Mouse (Mus musculus): ENCODE data around the gene Nxf1. TPM values are rescaled to one million over a fixed set of nuclear protein-coding genes. Genes with fewer than 3 reads are reported as not detected.
A peak's percentile ranks its signal among the peaks of the same experiment; 100 is the strongest.

Nxf1 gene
- polyA plus RNA-seq, 1 experiment from 2014 or later, result 120 TPM

DNA sequence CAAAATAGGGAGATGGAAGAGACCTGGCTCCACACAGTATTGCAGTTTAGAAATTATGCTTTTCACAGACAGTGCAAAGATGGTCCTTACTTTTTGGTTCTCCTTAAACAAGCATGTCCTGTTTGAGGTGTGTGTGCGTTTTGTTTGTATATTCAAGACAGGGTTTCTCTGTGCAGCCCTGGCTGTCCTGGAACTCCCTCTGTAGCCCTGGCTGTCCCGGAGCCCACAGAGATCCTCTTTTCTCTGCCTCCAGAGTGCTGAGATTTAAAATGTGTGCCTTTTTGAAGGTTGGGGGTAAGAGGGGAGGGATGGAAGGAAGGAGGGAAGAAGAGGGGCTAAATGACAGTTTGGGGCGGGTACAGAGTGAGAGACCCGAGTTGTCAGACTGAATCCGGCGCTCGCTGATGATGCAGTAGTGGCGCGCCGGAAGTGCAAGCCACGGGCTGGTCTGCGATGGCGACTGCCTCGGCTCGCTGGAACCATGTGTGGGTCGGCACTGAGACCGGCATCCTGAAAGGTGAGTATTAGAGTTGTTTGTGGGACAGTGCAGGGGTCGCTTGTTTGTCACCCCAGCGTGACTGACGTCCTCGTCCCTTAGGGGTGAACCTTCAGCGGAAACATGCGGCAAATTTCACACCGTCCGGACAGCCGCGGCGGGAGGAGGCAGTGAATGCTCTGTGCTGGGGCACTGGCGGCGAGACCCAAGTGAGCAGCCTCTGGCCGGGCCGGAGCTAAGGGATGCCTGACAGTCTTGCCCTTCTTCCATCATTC, 21.3 kb upstream of the Nxf1 start, which contains the start of gene Wdr74:
Wdr74 (plus strand) TSS at position 439 of the 771 bp plus-strand sequence.
- H3K9ac ChIP-seq (ENCODE audit: low read depth, low read length), result peak within 1 kb of the TSS; percentile 71
- peak; percentile 96 for ATAC-seq
- peak within 1 kb of the TSS; percentile 82 for H3K4me3 ChIP-seq (ENCODE audit: low read length)
- H3K36me3 ChIP-seq (ENCODE audit: control insufficient read depth, insufficient read depth, low read length), result peaks cover 25% of the 10 kb centered on the region
- WGBS, result 0% methylated on average over 32 of the region's 32 CpGs
- H3K27ac ChIP-seq (ENCODE audit: low read depth, low read length), result peak within 1 kb of the TSS; percentile 79
- no peaks in the 10 kb centered on the region; the same call in 1 of the 2 replicates for H3K27me3 ChIP-seq (replicated peaks; ENCODE audit: control insufficient read depth, insufficient read depth, low read length)
- no peaks in the 10 kb centered on the region for H3K9me3 ChIP-seq (ENCODE audit: control insufficient read depth, low read length)
- peak within 1 kb of the TSS; percentile 76 for H3K4me2 ChIP-seq (ENCODE audit: low read length)
- H3K4me1 ChIP-seq (ENCODE audit: control insufficient read depth, insufficient read depth, low read depth, low read length), result peaks cover 6% of the 10 kb centered on the region

DNA sequence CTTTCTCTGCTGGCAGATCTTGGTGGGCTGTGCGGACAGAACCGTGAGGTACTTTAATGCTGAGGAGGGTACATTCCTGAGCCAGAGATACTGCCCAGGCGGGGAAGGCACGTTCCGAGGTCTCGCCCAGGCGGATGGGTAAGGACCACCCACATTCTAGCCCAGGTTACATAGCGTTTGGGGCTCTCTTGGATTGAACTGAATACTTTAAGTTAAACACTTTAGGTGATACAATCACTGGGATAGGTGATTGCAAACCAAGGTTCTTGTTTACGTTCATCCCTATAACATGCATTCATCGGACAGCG, 20.8 kb upstream of the Nxf1 start:
- peaks cover 10% of the 10 kb centered on the region for H3K4me1 ChIP-seq (ENCODE audit: control insufficient read depth, insufficient read depth, low read depth, low read length)
- no peaks in the 10 kb centered on the region for H3K9me3 ChIP-seq (ENCODE audit: control insufficient read depth, low read length)
- WGBS, result 3% methylated on average over 11 of the region's 11 CpGs
- peak overlapping the region; percentile 71 for H3K9ac ChIP-seq (ENCODE audit: low read depth, low read length)
- peak overlapping the region; percentile 82 for H3K4me3 ChIP-seq (ENCODE audit: low read length)
- ATAC-seq, result no peak; the same call in 1 of the 2 replicates
- H3K27me3 ChIP-seq (replicated peaks; ENCODE audit: control insufficient read depth, insufficient read depth, low read length), result no peaks in the 10 kb centered on the region; the same call in 1 of the 2 replicates
- H3K27ac ChIP-seq (ENCODE audit: low read depth, low read length), result 0 out of 2 replicates have a peak overlapping the region, but pooled peaks have one; percentile 25
- peak overlapping the region; percentile 76 for H3K4me2 ChIP-seq (ENCODE audit: low read length)
- H3K36me3 ChIP-seq (ENCODE audit: control insufficient read depth, insufficient read depth, low read length), result peaks cover 25% of the 10 kb centered on the region

DNA sequence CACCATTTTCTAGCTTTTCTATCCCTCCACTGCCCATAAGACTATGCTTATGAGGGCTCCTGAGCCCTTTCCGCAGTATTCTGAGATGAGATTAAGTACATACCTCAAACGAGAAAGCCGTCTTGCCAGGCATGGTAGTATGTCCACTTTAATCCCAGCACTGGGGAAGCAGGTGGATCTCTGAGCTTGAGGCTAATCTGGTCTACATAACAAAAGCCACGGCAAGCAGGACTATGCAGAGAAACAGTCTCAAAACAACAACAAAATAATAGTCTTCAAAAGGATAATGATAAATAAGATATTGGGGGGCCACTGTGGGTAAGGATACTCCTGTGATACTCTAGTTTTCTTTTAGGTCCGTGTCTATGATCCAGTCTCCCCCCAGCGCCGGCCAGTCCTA, 18.0 kb upstream of the Nxf1 start:
- ATAC-seq, result no peak

DNA sequence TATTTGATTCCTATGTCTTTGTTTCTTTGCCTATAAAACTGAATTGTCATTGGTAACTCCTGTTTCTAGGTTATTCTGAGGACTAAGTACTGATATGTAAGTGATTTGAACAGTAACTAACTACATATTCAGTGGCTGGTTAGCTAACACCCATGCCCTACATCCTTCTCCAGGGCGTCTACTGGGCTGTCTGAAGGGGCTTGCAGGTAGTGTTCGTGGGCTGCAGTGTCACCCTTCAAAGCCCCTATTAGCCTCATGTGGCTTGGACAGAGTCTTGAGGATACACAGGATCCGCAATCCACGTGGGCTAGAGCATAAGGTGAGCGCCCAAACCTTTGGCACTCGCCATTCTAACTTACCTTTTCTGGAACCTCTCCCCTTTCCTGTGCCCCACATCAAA, 17.2 kb upstream of the Nxf1 start:
- Histone ChIP-seq H3K27me3 (replicated peaks; ENCODE audit: control insufficient read depth, insufficient read depth, low read length) (no peaks in the 10 kb centered on the region), H3K4me3 (ENCODE audit: low read length) (no peak overlapping the region), H3K4me1 (ENCODE audit: control insufficient read depth, insufficient read depth, low read depth, low read length) (peaks cover 22% of the 10 kb centered on the region), H3K36me3 (ENCODE audit: control insufficient read depth, insufficient read depth, low read length) (peaks cover 31% of the 10 kb centered on the region), H3K4me2 (ENCODE audit: low read length) (no peak overlapping the region), H3K9ac (ENCODE audit: low read depth, low read length) (no peak overlapping the region), H3K27ac (ENCODE audit: low read depth, low read length) (no peak overlapping the region), H3K9me3 (ENCODE audit: control insufficient read depth, low read length) (no peaks in the 10 kb centered on the region)
- WGBS, result 89% methylated on average over 6 of the region's 6 CpGs
- no peak for ATAC-seq

More for the DNA sequence above, 18.0 kb upstream of the Nxf1 start:
- Histone ChIP-seq H3K9ac (ENCODE audit: low read depth, low read length) (no peak overlapping the region), H3K36me3 (ENCODE audit: control insufficient read depth, insufficient read depth, low read length) (peaks cover 31% of the 10 kb centered on the region), H3K27me3 (replicated peaks; ENCODE audit: control insufficient read depth, insufficient read depth, low read length) (no peaks in the 10 kb centered on the region), H3K9me3 (ENCODE audit: control insufficient read depth, low read length) (no peaks in the 10 kb centered on the region), H3K4me1 (ENCODE audit: control insufficient read depth, insufficient read depth, low read depth, low read length) (peaks cover 22% of the 10 kb centered on the region), H3K4me3 (ENCODE audit: low read length) (no peak overlapping the region), H3K27ac (ENCODE audit: low read depth, low read length) (no peak overlapping the region), H3K4me2 (ENCODE audit: low read length) (no peak overlapping the region)
- 89% methylated on average over 7 of the region's 7 CpGs for WGBS

DNA sequence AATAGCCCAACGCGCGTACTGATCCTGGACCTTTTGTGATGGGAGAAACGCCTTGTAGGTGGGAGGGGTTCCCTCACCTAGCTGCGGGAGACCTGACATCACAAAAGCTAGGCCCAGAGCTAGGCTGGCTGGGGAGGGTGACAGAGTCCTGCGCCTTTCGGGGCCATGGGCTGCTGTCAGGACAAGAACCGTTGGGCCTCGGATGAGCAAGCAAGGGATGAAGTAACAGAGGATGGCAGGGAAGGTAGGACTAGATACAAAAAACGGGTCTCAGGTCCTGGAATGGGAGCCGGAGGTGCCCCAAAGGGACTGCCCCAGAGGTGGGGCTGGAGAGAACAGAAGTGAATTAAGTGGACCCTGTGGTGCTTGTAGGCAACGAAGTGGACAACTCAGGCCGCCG, 16.3 kb upstream of the Nxf1 start, which contains the start of gene 1700092M07Rik:
1700092M07Rik (plus strand) TSS at position 116 of the 400 bp plus-strand sequence.
- H3K4me3 ChIP-seq (ENCODE audit: low read length), result peak within 1 kb of the TSS; percentile 94
- peak within 1 kb of the TSS; percentile 76 for H3K9ac ChIP-seq (ENCODE audit: low read depth, low read length)
- H3K27me3 ChIP-seq (replicated peaks; ENCODE audit: control insufficient read depth, insufficient read depth, low read length), result no peaks in the 10 kb centered on the region
- H3K27ac ChIP-seq (ENCODE audit: low read depth, low read length), result peak within 1 kb of the TSS; percentile 96
- peaks cover 33% of the 10 kb centered on the region for H3K36me3 ChIP-seq (ENCODE audit: control insufficient read depth, insufficient read depth, low read length)
- ATAC-seq, result no peak
- H3K4me2 ChIP-seq (ENCODE audit: low read length), result peak within 1 kb of the TSS; percentile 57
- peaks cover 18% of the 10 kb centered on the region for H3K4me1 ChIP-seq (ENCODE audit: control insufficient read depth, insufficient read depth, low read depth, low read length)
- 65% methylated on average over 14 of the region's 14 CpGs for WGBS
- no peaks in the 10 kb centered on the region for H3K9me3 ChIP-seq (ENCODE audit: control insufficient read depth, low read length)

DNA sequence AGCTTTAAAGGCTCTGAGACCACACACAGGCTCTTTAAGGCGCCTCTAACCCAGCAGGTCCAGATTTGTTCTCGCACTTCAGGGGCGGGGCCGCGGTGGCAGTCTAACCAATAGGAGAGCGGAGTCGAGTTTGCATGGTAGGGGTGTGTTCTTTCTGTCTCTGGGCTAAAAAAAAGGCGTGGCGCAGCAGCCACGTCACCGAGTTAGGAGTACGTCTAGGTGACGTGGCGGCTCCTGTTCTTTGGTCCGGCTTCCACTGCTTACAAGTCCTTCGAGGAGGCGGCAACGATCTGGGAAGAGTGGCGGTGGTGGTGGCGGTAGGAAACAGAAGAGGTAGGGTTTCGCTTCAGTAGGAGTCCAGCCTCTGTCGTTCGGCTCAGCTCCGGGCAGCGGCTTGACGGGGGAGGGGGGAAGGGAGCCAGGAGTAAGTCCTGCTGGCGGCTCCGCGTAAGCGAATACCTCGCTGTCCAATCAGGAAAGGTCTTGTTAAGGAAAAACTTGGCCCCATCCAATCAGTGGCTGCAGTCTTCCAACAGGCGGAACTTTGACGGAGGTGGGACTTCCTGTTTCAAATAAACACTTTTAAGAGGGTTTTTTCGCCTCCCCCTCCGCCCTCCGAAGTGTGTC, 15.5 kb upstream of the Nxf1 start, which contains the start of gene Stx5a:
Stx5a (plus strand) TSS at position 171 of the 627 bp plus-strand sequence.
- H3K4me3 ChIP-seq (ENCODE audit: low read length), result peak within 1 kb of the TSS; percentile 94
- H3K4me1 ChIP-seq (ENCODE audit: control insufficient read depth, insufficient read depth, low read depth, low read length), result peaks cover 18% of the 10 kb centered on the region
- peak within 1 kb of the TSS; percentile 96 for H3K27ac ChIP-seq (ENCODE audit: low read depth, low read length)
- H3K9ac ChIP-seq (ENCODE audit: low read depth, low read length), result peak within 1 kb of the TSS; percentile 85
- peak within 1 kb of the TSS; percentile 85 for H3K4me2 ChIP-seq (ENCODE audit: low read length)
- peak; percentile 99 for ATAC-seq
- peaks cover 33% of the 10 kb centered on the region for H3K36me3 ChIP-seq (ENCODE audit: control insufficient read depth, insufficient read depth, low read length)
- no peaks in the 10 kb centered on the region for H3K27me3 ChIP-seq (replicated peaks; ENCODE audit: control insufficient read depth, insufficient read depth, low read length)
- no peaks in the 10 kb centered on the region for H3K9me3 ChIP-seq (ENCODE audit: control insufficient read depth, low read length)
- under 1% methylated on average over 36 of the region's 36 CpGs for WGBS

DNA sequence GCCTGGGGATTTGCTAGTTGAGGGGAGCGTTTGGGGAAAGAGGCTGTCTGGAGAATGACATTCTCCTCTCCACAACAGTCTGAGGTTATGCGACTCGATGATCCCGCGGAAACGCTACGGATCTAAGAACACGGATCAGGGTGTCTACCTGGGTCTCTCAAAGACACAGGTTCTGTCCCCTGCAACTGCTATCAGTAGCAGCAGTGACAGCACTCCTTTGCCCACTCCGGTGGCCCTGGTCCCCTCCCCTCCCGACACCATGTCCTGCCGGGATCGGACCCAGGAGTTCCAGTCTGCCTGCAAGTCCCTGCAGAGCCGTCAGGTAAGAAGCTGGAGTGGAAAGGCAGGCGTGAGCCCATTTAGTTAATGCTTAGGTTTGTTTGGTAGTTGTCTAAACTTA, 14.7 kb upstream of the Nxf1 start:
- Histone ChIP-seq H3K36me3 (ENCODE audit: control insufficient read depth, insufficient read depth, low read length) (peaks cover 33% of the 10 kb centered on the region), H3K4me1 (ENCODE audit: control insufficient read depth, insufficient read depth, low read depth, low read length) (peaks cover 18% of the 10 kb centered on the region), H3K4me3 (ENCODE audit: low read length) (peak overlapping the region; percentile 94), H3K27ac (ENCODE audit: low read depth, low read length) (peak overlapping the region; percentile 79; the same call in 1 of the 2 replicates), H3K9me3 (ENCODE audit: control insufficient read depth, low read length) (no peaks in the 10 kb centered on the region), H3K4me2 (ENCODE audit: low read length) (peak overlapping the region; percentile 85), H3K9ac (ENCODE audit: low read depth, low read length) (peak overlapping the region; percentile 85), H3K27me3 (replicated peaks; ENCODE audit: control insufficient read depth, insufficient read depth, low read length) (no peaks in the 10 kb centered on the region)
- no peak for ATAC-seq
- 16% methylated on average over 14 of the region's 14 CpGs for WGBS

DNA sequence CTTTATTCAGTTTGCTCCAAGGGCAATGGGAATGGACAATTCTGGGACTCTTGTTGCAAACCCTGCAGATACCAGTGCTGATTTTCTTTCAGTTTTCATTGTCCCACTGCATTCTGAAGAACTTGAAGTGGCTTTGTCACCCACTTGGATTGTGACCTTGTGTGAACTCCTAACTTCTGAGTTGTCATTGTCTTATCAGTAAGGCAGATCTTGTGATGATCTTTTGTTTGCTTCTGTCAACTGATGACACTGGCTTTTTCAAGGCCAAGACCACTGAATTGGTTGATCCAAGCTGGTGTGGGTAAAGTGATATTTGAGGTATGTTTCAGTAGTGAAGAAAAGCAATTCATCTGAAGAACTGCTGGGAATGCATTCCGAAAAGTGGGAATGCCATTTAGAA, 11.5 kb upstream of the Nxf1 start:
- 85% methylated on average over 1 of the region's 1 CpGs for WGBS
- ATAC-seq, result no peak
- Histone ChIP-seq H3K4me1 (ENCODE audit: control insufficient read depth, insufficient read depth, low read depth, low read length) (peaks cover 18% of the 10 kb centered on the region), H3K36me3 (ENCODE audit: control insufficient read depth, insufficient read depth, low read length) (peaks cover 28% of the 10 kb centered on the region), H3K27me3 (replicated peaks; ENCODE audit: control insufficient read depth, insufficient read depth, low read length) (no peaks in the 10 kb centered on the region), H3K9me3 (ENCODE audit: control insufficient read depth, low read length) (no peaks in the 10 kb centered on the region), H3K4me2 (ENCODE audit: low read length) (no peak overlapping the region), H3K4me3 (ENCODE audit: low read length) (no peak overlapping the region), H3K9ac (ENCODE audit: low read depth, low read length) (no peak overlapping the region), H3K27ac (ENCODE audit: low read depth, low read length) (no peak overlapping the region)

DNA sequence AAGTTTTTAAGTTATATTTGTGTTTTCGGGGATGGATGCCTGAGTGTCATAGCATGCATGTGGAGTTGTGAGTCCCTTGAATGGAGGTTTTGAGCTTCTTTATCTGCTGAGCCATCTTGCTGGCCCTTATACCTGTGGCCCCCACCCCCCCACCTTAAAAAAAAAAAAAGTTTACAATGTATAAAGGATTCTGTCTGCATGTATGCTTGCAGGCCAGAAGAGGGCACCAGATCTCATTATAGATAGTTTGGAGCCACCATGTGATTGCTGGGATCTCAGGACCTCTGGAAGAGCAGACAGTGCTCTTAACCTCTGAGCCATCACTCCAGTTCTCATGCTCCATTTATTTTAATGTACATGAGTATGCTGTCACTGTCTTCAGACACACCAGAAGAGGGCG, 9.5 kb upstream of the Nxf1 start:
- H3K4me3 ChIP-seq (ENCODE audit: low read length), result no peak overlapping the region
- 72% methylated on average over 2 of the region's 2 CpGs for WGBS
- peaks cover 38% of the 10 kb centered on the region for H3K36me3 ChIP-seq (ENCODE audit: control insufficient read depth, insufficient read depth, low read length)
- no peaks in the 10 kb centered on the region for H3K27me3 ChIP-seq (replicated peaks; ENCODE audit: control insufficient read depth, insufficient read depth, low read length)
- no peak for ATAC-seq
- H3K9me3 ChIP-seq (ENCODE audit: control insufficient read depth, low read length), result no peaks in the 10 kb centered on the region
- H3K4me2 ChIP-seq (ENCODE audit: low read length), result no peak overlapping the region
- no peak overlapping the region for H3K27ac ChIP-seq (ENCODE audit: low read depth, low read length)
- peaks cover 8% of the 10 kb centered on the region for H3K4me1 ChIP-seq (ENCODE audit: control insufficient read depth, insufficient read depth, low read depth, low read length)
- H3K9ac ChIP-seq (ENCODE audit: low read depth, low read length), result no peak overlapping the region
